Mouse (Mus musculus): ENCODE results near the gene Asic3. TPM values are rescaled to one million over a fixed set of nuclear protein-coding genes. Genes with fewer than 3 reads are reported as not detected.

Gene Asic3
- polyA plus RNA-seq, 1 experiment from 2014 or later = 2.1 TPM

GRCm38 (mm10) chr5:24404594-24405360, 8.4 kb upstream of the Asic3 start:
- Histone ChIP-seq H3K27ac (replicated peaks; ENCODE audit: low read depth, low read length) (no peak overlapping the region), H3K4me3 (ENCODE audit: low read depth, low read length) (no peak overlapping the region), H3K36me3 (ENCODE audit: control insufficient read depth, insufficient read depth, low read length) (peaks cover 43% of the 10 kb centered on the region; the same call in 1 of the 2 replicates), H3K9ac (ENCODE audit: low read depth, low read length) (no peak overlapping the region), H3K27me3 (replicated peaks; ENCODE audit: control insufficient read depth, insufficient read depth, low read length) (no peaks in the 10 kb centered on the region), H3K4me2 (ENCODE audit: low read depth, low read length) (no peak overlapping the region), H3K4me1 (ENCODE audit: control insufficient read depth, insufficient read depth, low read length) (no peaks in the 10 kb centered on the region), H3K9me3 (ENCODE audit: control insufficient read depth, low read length) (no peaks in the 10 kb centered on the region)
- WGBS = 83% methylated on average over 6 of the region's 6 CpGs
- no peak for DNase-seq (ENCODE audit: low spot score)
- no peak for ATAC-seq (ENCODE audit: low read depth)

GRCm38 (mm10) chr5:24405389-24405876, 7.8 kb upstream of the Asic3 start:
- H3K4me3 ChIP-seq (ENCODE audit: low read depth, low read length) = no peak overlapping the region
- no peak for ATAC-seq (ENCODE audit: low read depth)
- H3K27me3 ChIP-seq (replicated peaks; ENCODE audit: control insufficient read depth, insufficient read depth, low read length) = no peaks in the 10 kb centered on the region
- H3K36me3 ChIP-seq (ENCODE audit: control insufficient read depth, insufficient read depth, low read length) = peaks cover 43% of the 10 kb centered on the region; the same call in 1 of the 2 replicates
- no peaks in the 10 kb centered on the region for H3K4me1 ChIP-seq (ENCODE audit: control insufficient read depth, insufficient read depth, low read length)
- H3K27ac ChIP-seq (replicated peaks; ENCODE audit: low read depth, low read length) = no peak overlapping the region
- WGBS = 74% methylated on average over 3 of the region's 3 CpGs
- DNase-seq (ENCODE audit: low spot score) = no peak
- no peak overlapping the region for H3K9ac ChIP-seq (ENCODE audit: low read depth, low read length)
- H3K4me2 ChIP-seq (ENCODE audit: low read depth, low read length) = no peak overlapping the region
- H3K9me3 ChIP-seq (ENCODE audit: control insufficient read depth, low read length) = no peaks in the 10 kb centered on the region

GRCm38 (mm10) chr5:24408651-24409050, 4.5 kb upstream of the Asic3 start:
- H3K27ac ChIP-seq (replicated peaks; ENCODE audit: low read depth, low read length) = no peak overlapping the region
- H3K27me3 ChIP-seq (replicated peaks; ENCODE audit: control insufficient read depth, insufficient read depth, low read length) = no peaks in the 10 kb centered on the region
- peaks cover 9% of the 10 kb centered on the region for H3K4me1 ChIP-seq (ENCODE audit: control insufficient read depth, insufficient read depth, low read length)
- ATAC-seq (ENCODE audit: low read depth) (no peak), DNase-seq (ENCODE audit: low spot score) (no peak)
- no peak overlapping the region for H3K9ac ChIP-seq (ENCODE audit: low read depth, low read length)
- H3K4me3 ChIP-seq (ENCODE audit: low read depth, low read length) = no peak overlapping the region
- no peaks in the 10 kb centered on the region for H3K9me3 ChIP-seq (ENCODE audit: control insufficient read depth, low read length)
- H3K4me2 ChIP-seq (ENCODE audit: low read depth, low read length) = no peak overlapping the region
- H3K36me3 ChIP-seq (ENCODE audit: control insufficient read depth, insufficient read depth, low read length) = peaks cover 23% of the 10 kb centered on the region; the same call in 1 of the 2 replicates
- 92% methylated on average over 12 of the region's 13 CpGs for WGBS

GRCm38 (mm10) chr5:24409466-24409865, 3.7 kb upstream of the Asic3 start:
- Histone ChIP-seq H3K4me3 (ENCODE audit: low read depth, low read length) (no peak overlapping the region), H3K36me3 (ENCODE audit: control insufficient read depth, insufficient read depth, low read length) (peaks cover 23% of the 10 kb centered on the region; the same call in 1 of the 2 replicates), H3K4me1 (ENCODE audit: control insufficient read depth, insufficient read depth, low read length) (peaks cover 13% of the 10 kb centered on the region), H3K9ac (ENCODE audit: low read depth, low read length) (no peak overlapping the region), H3K27me3 (replicated peaks; ENCODE audit: control insufficient read depth, insufficient read depth, low read length) (no peaks in the 10 kb centered on the region), H3K27ac (replicated peaks; ENCODE audit: low read depth, low read length) (no peak overlapping the region), H3K4me2 (ENCODE audit: low read depth, low read length) (no peak overlapping the region), H3K9me3 (ENCODE audit: control insufficient read depth, low read length) (no peaks in the 10 kb centered on the region)
- 75% methylated on average over 1 of the region's 2 CpGs for WGBS
- ATAC-seq (ENCODE audit: low read depth) (no peak), DNase-seq (ENCODE audit: low spot score) (no peak)

GRCm38 (mm10) chr5:24412063-24412462, 1.1 kb upstream of the Asic3 start:
- Histone ChIP-seq H3K27ac (replicated peaks; ENCODE audit: low read depth, low read length) (no peak overlapping the region), H3K9me3 (ENCODE audit: control insufficient read depth, low read length) (no peaks in the 10 kb centered on the region), H3K4me2 (ENCODE audit: low read depth, low read length) (no peak overlapping the region), H3K4me1 (ENCODE audit: control insufficient read depth, insufficient read depth, low read length) (peaks cover 19% of the 10 kb centered on the region), H3K4me3 (ENCODE audit: low read depth, low read length) (no peak overlapping the region), H3K27me3 (replicated peaks; ENCODE audit: control insufficient read depth, insufficient read depth, low read length) (no peaks in the 10 kb centered on the region), H3K36me3 (ENCODE audit: control insufficient read depth, insufficient read depth, low read length) (peaks cover 7% of the 10 kb centered on the region; the same call in 1 of the 2 replicates), H3K9ac (ENCODE audit: low read depth, low read length) (no peak overlapping the region)
- 91% methylated on average over 2 of the region's 2 CpGs for WGBS
- DNase-seq (ENCODE audit: low spot score) (no peak), ATAC-seq (ENCODE audit: low read depth) (no peak)

GRCm38 (mm10) chr5:24413938-24414337, 746 bp downstream of the Asic3 start:
- Histone ChIP-seq H3K4me3 (ENCODE audit: low read depth, low read length) (no peak overlapping the region), H3K27me3 (replicated peaks; ENCODE audit: control insufficient read depth, insufficient read depth, low read length) (no peaks in the 10 kb centered on the region), H3K4me2 (ENCODE audit: low read depth, low read length) (no peak overlapping the region), H3K9ac (ENCODE audit: low read depth, low read length) (no peak overlapping the region), H3K9me3 (ENCODE audit: control insufficient read depth, low read length) (no peaks in the 10 kb centered on the region), H3K4me1 (ENCODE audit: control insufficient read depth, insufficient read depth, low read length) (peaks cover 19% of the 10 kb centered on the region), H3K27ac (replicated peaks; ENCODE audit: low read depth, low read length) (no peak overlapping the region), H3K36me3 (ENCODE audit: control insufficient read depth, insufficient read depth, low read length) (peaks cover 16% of the 10 kb centered on the region; the same call in 1 of the 2 replicates)
- DNase-seq (ENCODE audit: low spot score) = no peak
- no peak for ATAC-seq (ENCODE audit: low read depth)
- WGBS = 71% methylated on average over 13 of the region's 13 CpGs

- ATAC-seq (ENCODE audit: low read depth) = peak; percentile 48
- no peak overlapping the region for H3K4me2 ChIP-seq (ENCODE audit: low read depth, low read length)
- 2% methylated on average over 21 of the region's 21 CpGs for WGBS
These were observed 3.1 kb downstream of the Asic3 start for GRCm38 (mm10) chr5:24416222-24416736.

GRCm38 (mm10) chr5:24417587-24417986, 4.4 kb downstream of the Asic3 start:
- Histone ChIP-seq H3K27me3 (replicated peaks; ENCODE audit: control insufficient read depth, insufficient read depth, low read length) (no peaks in the 10 kb centered on the region), H3K9me3 (ENCODE audit: control insufficient read depth, low read length) (no peaks in the 10 kb centered on the region), H3K4me3 (ENCODE audit: low read depth, low read length) (no peak overlapping the region), H3K9ac (ENCODE audit: low read depth, low read length) (no peak overlapping the region), H3K36me3 (ENCODE audit: control insufficient read depth, insufficient read depth, low read length) (peaks cover 42% of the 10 kb centered on the region), H3K27ac (replicated peaks; ENCODE audit: low read depth, low read length) (no peak overlapping the region), H3K4me1 (ENCODE audit: control insufficient read depth, insufficient read depth, low read length) (peaks cover 24% of the 10 kb centered on the region), H3K4me2 (ENCODE audit: low read depth, low read length) (no peak overlapping the region)
- ATAC-seq (ENCODE audit: low read depth) (no peak), DNase-seq (ENCODE audit: low spot score) (no peak)
- WGBS = 77% methylated on average over 10 of the region's 10 CpGs

More at GRCm38 (mm10) chr5:24416222-24416736, 3.1 kb downstream of the Asic3 start:
- Histone ChIP-seq H3K36me3 (ENCODE audit: control insufficient read depth, insufficient read depth, low read length) (peaks cover 34% of the 10 kb centered on the region), H3K27me3 (replicated peaks; ENCODE audit: control insufficient read depth, insufficient read depth, low read length) (no peaks in the 10 kb centered on the region), H3K4me3 (ENCODE audit: low read depth, low read length) (no peak overlapping the region), H3K4me1 (ENCODE audit: control insufficient read depth, insufficient read depth, low read length) (peaks cover 19% of the 10 kb centered on the region), H3K9ac (ENCODE audit: low read depth, low read length) (no peak overlapping the region), H3K9me3 (ENCODE audit: control insufficient read depth, low read length) (no peaks in the 10 kb centered on the region), H3K27ac (replicated peaks; ENCODE audit: low read depth, low read length) (no peak overlapping the region)
- peak; percentile 68 for DNase-seq (ENCODE audit: low spot score)

All from embryonic facial prominence, embryonic 14.5 days (tissue).